Mouse (Mus musculus): ENCODE measurements around the gene Dgkh.
"Not testable (repeated sequence)": the region's sequence is repeated elsewhere in the genome, so short reads cannot be mapped to it uniquely, and the experiment has no call there.

Gene Dgkh

DNA sequence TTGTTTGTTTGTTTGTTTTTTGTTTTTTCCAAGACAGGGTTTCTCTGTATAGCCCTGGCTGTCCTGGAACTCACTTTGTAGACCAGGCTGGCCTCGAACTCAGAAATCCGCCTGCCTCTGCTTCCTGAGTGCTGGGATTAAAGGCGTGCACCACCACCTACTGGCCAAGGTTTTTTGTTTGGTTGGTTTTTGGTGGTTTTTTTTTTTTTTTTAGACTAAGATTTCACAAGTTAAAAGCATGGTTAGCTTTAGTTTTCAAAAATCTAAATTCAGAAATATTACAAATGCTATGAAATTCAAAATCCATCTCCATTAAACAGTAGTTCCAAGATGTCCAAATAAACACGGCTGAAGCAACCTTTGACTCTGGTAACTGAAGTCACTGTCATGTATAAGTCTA is 8.9 kb downstream of the Dgkh start:
- in situ Hi-C loops (cut with MboI, MseI) = not testable (repeated sequence)

DNA sequence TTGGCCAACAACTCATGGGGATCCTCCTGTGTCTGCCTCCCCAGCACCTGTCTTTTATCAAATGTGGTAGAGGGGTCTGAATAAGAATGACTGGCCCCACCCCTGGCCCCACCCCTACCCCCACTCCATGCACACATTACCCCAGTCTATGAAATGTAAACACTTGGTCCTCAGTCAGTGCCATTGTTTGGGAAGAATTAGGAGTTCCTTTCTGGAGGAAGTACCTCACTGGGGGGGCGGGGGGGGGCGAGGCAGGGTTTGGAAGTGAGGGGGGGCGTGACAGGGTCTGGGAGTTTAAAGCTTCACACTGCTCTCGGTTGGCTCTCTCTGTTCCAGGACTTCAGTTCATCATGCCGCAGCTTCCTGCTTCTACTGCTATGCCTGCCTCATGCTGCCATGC is 10.5 kb downstream of the Dgkh start:
- in situ Hi-C loops (cut with MboI, MseI) = no loop called here

DNA sequence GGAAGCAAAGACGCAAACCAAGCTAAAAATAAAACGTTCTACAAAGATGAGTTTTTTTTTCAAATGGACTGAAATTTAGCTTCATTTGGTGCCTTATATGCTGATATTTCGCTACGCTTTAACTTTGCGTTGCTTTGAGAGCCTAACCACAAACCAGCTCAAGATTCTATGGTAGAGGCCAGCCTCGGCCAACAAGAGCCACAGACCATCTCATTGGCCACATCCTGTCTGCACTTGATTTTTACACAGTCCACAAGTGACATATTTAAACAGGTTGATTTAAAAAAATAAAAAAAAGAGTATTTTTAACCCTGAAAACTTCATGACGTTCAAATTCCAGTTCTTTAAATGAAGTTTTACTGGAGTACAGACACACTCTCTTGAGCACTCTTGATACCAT is 16.5 kb downstream of the Dgkh start:
- in situ Hi-C loops (cut with MboI, MseI) = no loop called here

DNA sequence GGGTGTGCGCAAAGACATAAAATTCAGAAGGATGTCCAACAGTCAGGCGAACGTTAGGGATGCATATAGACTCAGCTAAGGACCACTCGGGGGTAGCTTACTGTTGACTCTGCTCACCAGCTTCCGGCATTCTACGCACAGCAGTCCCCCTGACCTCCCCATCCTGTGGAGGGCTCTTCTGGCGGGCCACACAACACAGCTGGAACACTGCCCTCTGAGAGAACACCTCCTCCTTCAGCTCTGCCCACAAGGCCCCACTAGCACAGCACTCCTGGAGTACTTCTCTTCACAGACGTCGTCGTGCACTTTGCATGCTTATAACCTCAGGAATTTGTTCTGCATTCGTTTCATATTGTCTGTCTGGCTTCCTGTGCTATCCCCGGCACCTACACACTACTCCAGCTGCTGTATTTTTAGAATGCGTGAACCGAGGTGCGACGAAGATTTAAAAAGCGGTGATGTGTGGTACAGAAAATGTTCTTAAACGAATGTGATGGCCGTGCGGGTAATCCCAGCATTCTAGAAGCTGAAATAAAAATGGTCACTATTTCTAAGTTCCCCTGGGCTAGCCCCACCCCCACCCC is 19.9 kb downstream of the Dgkh start:
- in situ Hi-C loops (cut with MboI, MseI) = no loop called here

DNA sequence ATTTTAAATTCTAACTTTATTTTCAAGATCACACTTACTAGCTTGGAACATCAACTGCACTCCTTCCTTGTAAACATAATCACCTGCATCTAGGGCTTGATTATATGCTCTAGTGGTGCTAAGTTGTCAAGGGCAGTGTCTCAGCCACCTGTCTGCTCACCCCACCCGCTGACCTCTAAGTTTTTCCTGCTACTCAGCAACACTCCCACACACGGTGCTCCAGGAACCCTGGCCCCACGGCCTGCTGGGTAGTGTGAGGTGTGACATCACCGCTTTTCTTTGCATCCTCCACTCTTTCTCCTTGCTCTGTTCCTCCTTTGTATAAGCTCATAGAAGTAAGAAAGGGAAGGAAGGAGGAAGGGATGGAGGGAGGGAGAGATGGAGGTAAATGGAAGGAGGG is 21.9 kb downstream of the Dgkh start:
- in situ Hi-C loops (cut with MboI, MseI) = no loop called here

DNA sequence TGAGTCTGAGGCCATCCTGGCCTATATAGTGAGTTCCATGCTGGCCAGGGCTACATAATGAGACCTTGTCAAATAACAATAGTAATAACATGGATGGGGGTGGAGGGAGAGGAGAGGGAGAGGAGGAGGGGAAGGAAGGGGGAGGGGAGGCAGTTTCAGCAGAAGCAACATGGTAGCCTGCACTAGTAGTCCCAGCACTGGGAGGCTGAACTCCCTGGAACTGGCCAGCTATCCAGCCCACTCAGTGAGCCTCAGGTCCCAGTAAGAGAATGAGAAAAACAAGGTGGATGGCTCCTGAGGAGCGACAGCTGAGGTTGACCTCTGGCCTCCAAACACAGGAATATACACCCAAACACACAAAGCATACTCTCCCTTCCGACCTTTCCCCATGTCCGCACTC is 27.0 kb downstream of the Dgkh start:
- in situ Hi-C loops (cut with MboI, MseI) = no loop called here

DNA sequence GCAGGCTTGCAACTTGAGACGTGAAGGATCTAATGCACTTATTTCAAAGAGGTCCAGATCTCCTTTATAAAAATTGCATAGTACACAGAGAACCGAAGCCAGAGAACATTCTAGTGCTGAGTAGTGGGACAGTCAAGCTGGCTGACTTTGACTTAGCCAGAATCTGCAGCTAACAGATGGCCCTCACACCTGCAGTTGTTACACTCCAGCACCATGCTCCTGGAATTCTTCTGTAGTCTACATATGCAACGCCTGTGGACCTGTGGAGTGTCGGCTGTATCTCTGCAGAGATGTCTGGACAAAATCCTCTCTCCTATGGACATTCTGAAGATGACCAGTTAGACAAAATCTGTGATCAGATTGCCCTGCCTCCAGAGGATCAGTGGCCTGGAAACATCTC is 28.6 kb downstream of the Dgkh start:
- in situ Hi-C loops (cut with MboI, MseI) = no loop called here

DNA sequence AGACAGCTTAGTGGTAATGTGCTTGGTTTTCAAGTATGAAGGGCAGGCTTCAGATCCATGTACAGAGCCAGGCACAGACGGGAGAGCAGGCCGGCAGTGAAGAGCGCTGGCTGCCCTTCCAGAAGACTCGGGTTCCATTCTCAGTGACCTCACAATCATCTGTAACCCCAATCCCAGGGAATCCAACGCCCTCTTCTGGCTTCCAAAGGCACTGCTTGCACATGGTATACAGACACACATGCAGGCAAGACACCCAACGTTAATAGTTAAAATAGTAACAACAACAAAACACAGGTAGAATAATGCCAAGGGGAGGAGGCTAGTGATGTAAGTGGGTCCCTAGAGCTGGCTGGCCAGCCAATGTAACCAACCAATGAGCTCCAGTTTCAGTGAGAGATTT is 29.2 kb downstream of the Dgkh start:
- in situ Hi-C loops (cut with MboI, MseI) = no loop called here

DNA sequence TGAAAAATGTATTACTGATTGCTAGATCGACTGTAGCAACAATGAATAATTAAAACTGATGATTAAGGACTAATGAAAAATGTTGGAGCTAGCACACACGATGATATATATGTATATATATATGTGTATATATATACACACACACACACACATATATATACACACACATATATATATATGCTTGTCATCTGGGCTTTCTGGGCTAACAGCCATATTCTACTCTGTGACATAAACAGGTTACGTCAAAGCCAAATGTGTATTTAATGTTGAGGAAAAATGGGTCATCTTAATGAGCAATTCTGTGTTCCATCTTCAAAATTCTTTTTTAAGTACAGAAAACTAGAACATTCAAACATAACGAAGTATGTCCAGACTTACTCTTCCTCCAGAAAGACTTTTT is 30.5 kb downstream of the Dgkh start:
- in situ Hi-C loops (cut with MboI, MseI) = no loop called here

DNA sequence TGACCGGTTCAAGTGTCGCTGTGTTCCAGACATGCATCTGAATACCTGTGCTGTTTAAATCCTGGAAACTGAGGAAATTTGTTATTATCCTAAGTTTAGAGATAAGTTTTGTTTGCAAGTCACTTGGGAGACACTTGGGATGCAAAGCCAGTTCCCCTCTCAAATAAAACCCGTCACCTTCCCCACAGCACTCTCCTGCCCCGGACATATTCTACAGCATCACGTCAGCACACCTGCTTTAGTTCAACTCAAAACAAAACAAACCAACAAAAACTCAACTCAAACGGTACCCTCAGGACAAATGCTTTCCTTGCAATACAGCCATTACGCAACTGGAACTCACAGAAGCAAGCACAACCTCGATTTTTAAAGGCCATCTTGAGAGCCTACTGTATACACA is 31.1 kb downstream of the Dgkh start:
- in situ Hi-C loops (cut with MboI, MseI) = no loop called here

DNA sequence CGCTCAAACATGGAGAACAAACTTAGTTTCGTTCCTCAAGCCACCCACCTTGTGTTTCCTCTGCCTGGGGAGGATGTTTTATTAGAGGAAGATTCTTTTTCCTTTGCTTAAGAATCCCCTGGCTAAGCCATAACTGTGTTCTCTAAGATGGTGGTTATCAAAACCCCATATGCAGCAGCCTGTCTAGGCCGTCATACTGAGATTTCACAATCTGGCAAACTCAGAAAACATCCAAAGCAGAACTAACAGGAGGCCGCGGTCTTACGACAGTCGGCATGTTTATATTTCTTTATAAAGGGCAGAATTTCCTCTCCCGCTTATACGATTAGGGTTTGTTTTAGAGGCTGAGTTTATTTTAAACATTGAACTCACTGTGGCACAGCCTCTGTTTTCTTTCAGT is 31.5 kb downstream of the Dgkh start:
- in situ Hi-C loops (cut with MboI, MseI) = no loop called here

DNA sequence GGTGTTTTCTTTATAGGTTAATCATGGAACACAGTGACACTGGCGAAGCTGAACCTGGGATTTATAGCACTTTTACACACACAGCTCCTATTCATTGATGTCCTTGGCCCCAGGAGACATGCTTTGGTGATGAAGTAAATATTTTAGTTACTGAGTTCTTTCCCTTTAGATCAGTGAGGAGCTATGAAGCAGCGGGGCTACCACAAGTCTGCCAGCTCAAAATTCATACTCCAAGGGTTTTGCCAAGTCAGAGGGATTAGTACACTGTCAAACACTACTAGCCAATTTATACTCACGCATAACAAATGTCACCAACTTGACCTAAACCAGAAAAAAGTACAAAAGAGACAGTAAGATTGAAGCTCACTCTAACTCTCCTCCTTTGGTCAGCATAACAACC is 32.9 kb downstream of the Dgkh start:
- in situ Hi-C loops (cut with MboI, MseI) = no loop called here

DNA sequence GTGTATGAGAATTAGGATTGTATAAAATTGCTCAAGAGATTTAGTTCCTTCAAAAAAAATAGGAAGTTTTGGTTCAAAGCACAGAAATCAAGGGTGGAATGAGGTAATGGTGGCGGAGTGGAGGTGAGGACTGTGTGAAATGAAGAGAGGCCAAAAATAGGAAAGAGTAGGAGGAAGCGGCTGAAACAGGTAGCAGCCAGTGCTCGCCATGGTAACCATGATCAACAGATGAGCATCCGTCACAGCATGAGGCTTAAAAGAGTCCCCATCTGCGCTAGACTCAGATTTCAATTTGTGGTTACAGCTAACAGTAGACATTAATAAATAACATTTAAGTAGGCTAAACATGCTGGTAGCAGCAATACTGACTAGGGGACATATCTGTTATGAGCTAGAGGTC is 33.4 kb downstream of the Dgkh start:
- in situ Hi-C loops (cut with MboI, MseI) = no loop called here

DNA sequence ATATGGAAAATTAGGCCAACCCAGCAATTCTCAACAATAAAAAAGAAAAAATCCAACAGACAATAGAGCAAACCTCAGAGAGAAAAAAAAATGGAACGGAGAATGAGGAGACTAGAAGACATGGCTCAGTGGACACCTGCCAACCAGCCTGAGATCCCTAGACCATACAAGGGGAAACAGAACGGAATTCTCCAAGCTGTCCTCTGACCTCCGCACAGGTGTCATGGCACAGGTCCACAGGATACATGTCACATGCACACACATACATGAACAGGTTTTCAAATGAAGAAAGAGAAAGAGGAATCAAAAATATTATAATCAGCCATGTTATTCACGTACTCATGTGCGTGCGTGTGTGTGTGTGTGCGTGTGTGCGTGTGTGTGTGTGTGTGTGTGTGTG is 38.5 kb downstream of the Dgkh start:
- in situ Hi-C loops (cut with MboI, MseI) = no loop called here

DNA sequence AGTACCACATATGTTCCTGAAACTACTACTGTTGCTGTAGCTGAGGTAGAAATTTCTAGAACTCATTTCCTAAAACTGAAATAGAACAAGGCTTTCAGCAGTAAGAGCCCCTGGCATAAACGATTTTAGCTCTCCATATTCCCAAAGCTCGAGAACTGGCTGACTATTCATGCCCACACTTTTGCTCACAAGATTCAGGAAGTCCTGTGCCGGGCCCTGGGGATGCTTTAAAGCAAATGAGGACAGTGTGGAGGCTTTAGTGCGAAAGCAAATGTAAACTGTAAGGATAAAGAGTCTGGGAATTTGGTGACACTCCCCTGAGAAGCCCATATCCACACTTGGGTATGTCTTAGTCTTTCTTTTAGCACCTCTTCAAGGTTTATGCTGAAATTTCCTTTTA is 40.0 kb downstream of the Dgkh start:
- in situ Hi-C loops (cut with MboI, MseI) = no loop called here

DNA sequence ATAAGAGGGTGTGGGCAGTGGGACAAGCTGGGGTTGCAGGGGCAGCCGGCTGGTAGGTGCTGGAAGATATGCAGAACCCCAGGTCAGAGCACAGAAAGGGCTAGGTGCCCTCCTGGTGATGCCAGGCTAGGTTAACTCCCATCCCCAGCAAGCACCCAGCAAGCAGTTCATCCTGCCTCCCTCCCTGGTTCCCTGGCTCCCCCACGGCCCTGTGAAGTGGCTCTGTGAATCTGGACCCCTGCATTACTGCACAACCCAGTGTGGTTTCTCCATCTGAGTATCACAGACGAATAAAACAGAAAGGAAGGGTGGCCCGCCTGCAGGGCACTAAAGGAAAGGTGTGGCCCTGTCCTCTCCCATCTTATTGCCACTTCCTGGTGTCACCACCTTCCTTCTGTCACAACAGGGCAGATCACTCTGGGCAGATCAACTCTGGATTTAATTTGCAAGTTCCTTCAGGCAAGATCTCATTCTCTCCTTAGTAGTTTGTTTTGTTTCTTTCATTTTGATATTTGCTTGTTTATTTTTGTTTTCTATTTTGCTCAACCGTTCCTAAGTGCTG is 40.6 kb downstream of the Dgkh start:
- in situ Hi-C loops (cut with MboI, MseI) = no loop called here

DNA sequence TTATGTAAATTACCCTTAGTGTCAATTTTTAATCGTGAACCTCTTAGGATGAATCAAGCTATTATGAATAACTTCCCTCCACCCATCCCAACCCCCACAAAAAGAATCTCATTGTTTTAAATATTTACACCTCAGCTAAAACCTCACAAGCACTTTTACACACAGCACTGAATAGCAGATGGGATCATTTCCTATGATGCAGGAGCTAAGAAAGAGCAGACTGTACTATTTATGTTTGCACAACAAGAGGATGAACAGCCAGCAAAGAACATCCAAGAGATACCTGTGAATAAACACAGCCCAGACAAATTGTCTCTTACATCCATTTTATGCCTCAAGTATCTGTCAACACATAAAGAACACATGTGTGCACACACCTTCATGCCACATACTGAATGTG is 41.7 kb downstream of the Dgkh start:
- in situ Hi-C loops (cut with MboI, MseI) = no loop called here

DNA sequence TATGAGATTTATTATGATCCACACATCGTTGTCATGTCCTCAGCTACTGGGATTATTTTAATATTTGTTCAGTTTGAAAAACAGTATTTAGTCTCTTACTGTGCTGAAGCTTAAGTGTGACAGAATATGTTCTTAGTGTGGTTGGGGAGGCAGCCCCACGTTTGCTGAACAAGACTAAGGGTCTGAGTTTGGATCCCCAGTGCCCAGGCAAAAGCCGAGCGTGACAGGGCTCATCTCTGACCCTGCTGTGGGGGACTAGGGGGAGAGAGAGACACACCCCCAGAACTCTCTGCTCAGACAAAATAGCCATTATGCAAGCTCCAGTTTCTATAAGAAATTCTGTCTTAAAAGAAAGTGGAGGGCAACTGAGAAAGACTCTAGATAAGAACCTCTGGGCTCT is 42.2 kb downstream of the Dgkh start:
- in situ Hi-C loops (cut with MboI, MseI) = no loop called here

DNA sequence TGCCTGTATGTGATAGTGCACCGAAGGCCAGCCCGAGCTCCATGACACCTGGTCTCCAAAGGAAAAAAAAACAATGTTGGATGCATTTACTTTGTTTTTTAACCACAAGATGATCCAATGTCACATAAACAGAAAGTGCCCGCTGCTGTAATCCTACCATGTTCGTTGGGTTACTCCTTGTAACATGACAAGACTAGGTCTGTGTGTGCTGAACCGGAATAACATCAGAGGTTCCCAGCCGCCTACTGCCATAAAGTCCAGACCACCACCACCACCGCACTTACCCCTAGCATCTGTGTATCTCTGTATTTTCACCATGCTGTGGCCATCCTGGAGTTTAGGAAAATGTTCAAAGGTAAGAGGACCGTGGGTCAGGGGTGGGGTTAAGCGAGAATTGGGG is 42.6 kb downstream of the Dgkh start:
- in situ Hi-C loops (cut with MboI, MseI) = no loop called here

DNA sequence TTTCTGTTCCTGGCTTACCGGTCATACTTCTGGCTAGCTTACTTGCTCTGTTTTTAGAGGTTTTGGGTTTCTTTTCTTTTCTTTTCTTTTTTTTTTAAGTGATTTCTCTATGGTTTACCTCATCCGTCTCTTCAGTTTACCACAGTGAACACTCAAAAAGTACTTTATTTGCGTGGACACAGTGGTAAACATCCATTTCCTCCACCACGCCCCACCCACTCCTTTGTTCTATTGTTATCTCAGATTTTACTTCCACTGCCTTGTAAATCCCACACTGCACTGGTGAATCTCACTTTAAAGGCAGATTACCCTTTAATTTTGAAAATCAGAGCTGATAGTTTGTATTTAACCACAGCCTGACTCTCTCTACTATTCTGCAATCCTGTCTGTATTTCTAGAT is 44.9 kb downstream of the Dgkh start:
- in situ Hi-C loops (cut with MboI, MseI) = no loop called here

DNA sequence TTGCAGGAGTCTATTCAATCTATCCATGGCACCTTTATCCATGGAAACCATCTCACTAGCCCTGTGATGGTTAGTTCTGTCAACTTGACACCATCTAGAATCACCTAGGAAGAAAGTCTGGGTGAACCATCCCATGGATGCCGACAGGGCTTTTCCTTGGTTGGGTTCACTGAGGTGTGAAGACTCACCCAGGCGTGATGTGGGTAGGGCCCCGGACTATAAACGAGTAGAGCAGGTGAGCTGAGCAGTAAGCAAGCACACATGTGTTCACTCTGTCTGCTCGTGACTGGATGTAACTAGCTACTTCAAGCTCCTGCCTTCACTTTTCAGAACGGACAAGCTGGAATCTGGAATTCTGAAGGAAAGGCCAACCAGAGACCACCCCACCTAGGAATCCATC is 45.9 kb downstream of the Dgkh start:
- in situ Hi-C loops (cut with MboI, MseI) = no loop called here

DNA sequence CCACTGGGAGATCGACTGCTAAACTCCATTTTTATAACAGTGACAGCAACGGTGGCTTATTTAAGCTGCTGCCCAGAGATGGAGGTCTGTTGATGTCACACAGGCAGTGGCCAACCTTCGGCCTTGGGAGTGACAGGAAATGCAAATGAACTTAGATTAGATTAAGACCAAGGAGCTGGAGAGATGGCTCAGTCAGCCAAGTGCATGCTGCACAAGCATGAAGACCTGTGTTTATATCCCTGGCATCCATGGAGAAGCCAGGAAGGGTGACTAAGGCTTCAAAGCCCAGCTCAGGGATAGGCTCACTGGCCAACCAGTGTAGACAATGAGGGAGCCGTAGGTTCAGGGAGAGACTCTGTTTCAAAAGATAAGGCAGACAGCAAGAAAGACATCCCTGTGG is 48.4 kb downstream of the Dgkh start:
- in situ Hi-C loops (cut with MboI, MseI) = no loop called here

DNA sequence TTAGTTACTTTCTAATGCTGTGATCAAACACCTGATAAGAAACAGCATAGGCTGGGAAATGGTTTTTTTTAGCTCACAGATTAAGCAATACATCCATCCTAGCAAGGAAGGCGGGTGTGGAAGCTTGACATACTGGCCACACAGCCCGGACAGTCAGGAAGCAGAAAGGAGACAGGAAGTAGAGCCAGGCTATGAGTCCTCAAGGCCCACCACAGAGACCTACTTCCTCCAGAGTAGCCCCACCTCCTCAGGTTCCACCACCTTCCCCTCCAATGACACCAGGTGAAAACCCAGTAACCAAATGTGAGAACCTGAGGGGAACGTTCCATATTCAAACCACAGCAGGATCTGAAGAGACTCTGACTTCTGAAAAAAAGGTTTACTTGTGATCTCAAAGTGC is 53.6 kb downstream of the Dgkh start:
- in situ Hi-C loops (cut with MboI, MseI) = loop anchor here in 1 of 2 experiments (10.0 kb wide), 1 partner anchor 646 kb away; no protein-coding TSS in a partner anchor

Data from T-helper 17 cell (primary cell).